Mouse (Mus musculus) G1E (cell line): Measurements from ENCODE around the gene Tpp1.

ENCODE experiments used
- POLR2AphosphoS5 ChIP-seq: IDR thresholded peaks from 2 replicates; pipeline ENCODE4 v1.6.1; 2012; ENCODE audit warnings: low read depth, low read length, inconsistent platforms; ENCODE audit not compliant: insufficient replicate concordance
- TAL1 ChIP-seq: conservative IDR thresholded peaks from 2 replicates; pipeline ENCODE4 v1.6.1; 2012; ENCODE audit warnings: low read depth, low read length, inconsistent platforms, mixed read lengths

- no peak for TF ChIP-seq TAL1
- TF ChIP-seq POLR2AphosphoS5 = no peak
Observed at GRCm38 (mm10) chr7:105764331-105764730, 12.3 kb upstream of the Tpp1 start.
